Comparison of ENCODE assay signal across 8 mouse cellular contexts in the genomic region with DNA sequence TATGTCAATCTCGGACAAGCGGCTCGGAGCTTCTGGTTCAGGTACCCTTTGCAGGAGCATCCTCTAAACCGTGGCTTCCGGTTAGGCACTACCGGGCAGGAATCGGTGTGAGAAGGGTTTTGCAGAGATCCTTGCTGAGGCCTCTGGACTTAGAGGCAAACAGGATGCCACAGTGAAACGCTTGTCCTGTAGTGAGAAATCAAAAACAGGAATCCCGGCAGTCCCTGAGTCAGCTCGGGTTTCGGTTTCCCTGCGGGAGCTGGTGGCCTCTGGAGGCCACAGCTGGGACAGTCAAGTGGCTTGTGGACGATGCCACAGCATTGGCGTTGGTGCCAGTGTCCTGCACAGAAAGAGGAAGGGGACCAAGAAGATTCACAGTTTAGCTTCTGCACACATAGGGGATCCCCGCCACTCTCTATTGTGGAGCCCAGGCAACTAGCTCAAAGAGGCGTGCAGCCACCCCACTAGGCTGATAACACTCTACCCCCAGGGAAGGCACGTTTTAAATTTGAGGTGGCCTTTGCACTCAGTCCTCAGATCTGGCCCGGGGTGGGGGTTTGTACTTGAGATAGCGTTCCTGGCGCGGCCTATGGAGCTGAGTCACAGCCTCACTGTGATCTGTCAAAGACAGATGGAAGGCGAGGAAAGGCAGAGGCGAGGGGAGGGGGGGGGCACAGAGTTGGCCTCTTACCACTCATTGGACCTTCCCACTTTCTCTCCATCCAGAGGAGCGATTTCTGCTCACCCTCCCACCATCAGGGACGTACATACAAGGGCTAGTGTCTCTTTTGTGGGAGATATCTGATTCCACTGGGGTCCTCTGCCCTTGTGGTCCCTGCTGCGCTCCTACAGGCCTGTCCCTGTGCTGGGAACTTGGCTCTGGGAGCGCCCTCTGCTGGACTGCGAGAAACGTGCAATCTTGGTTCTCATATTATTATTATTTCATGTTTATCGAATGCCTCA. TPM values are rescaled to one million over a fixed set of nuclear protein-coding genes. Genes with fewer than 3 reads are reported as not detected.
DNase-seq lines count a peak whose midpoint lies in the region; ATAC-seq and TF ChIP-seq lines count a peak whose summit lies in the region.

No protein-coding gene starts in this region.

- no peak overlapping the region for H3K27ac ChIP-seq in ES-E14 (ENCODE audit: insufficient read depth, low read depth, low read length, poor library complexity, severe bottlenecking)
- H3K27ac ChIP-seq in bone marrow, adult 2 months (ENCODE audit: control insufficient read depth, insufficient read depth, low read depth, low read length, poor library complexity) = peak overlapping the region; percentile 72
- H3K27ac ChIP-seq in heart, postnatal 0 days (ENCODE audit: low read depth) = peak overlapping the region; percentile 87
- H3K27ac ChIP-seq in lung, embryonic 15.5 days = peak overlapping the region; percentile 90
- H3K27ac ChIP-seq in olfactory bulb, adult 2 months (ENCODE audit: insufficient read depth, low read depth, low read length) = peak overlapping the region; percentile 22

- H3K9ac ChIP-seq in ES-E14 (ENCODE audit: insufficient read depth, low read depth, low read length, poor library complexity, severe bottlenecking) = no peak overlapping the region
- H3K9ac ChIP-seq in heart, postnatal 0 days (replicated peaks; ENCODE audit: low read depth, low read length) = peak overlapping the region; percentile 40
- peak overlapping the region; percentile 5; the same call in 1 of the 2 replicates for H3K9ac ChIP-seq in lung, embryonic 15.5 days

- H3K4me1 ChIP-seq in ES-E14 (ENCODE audit: control insufficient read depth in 2 of 2, insufficient read depth in 2 of 2, low read length in 2 of 2, poor library complexity in 1 of 2) = peaks cover 0 to 5% of the 10 kb centered on the region in 2 experiments; a peak in 1 of 4 replicates
- peaks cover 3% of the 10 kb centered on the region for H3K4me1 ChIP-seq in bone marrow, adult 2 months (ENCODE audit: control insufficient read depth, insufficient read depth, low read length)
- peaks cover 20% of the 10 kb centered on the region for H3K4me1 ChIP-seq in heart, postnatal 0 days (ENCODE audit: control insufficient read depth, insufficient read depth)
- H3K4me1 ChIP-seq in lung, embryonic 15.5 days = peaks cover 49% of the 10 kb centered on the region
- H3K4me1 ChIP-seq in olfactory bulb, adult 2 months (ENCODE audit: control insufficient read depth, insufficient read depth, low read length) = peaks cover 34% of the 10 kb centered on the region

- no peaks in the 10 kb centered on the region for H3K9me3 ChIP-seq in ES-E14 (ENCODE audit: control insufficient read depth, insufficient read depth, low read depth, low read length)
- H3K9me3 ChIP-seq in heart, postnatal 0 days (replicated peaks; ENCODE audit: control insufficient read depth, low read length) = no peaks in the 10 kb centered on the region
- H3K9me3 ChIP-seq in lung, embryonic 15.5 days = no peaks in the 10 kb centered on the region

- peak; percentile 44; the same call in 1 of the 2 replicates for TF ChIP-seq POLR2A in bone marrow, adult 2 months (IDR thresholded peaks at IDR 0.05; ENCODE audit: borderline replicate concordance, control insufficient read depth, low read depth, low read length)
- TF ChIP-seq POLR2A in olfactory bulb, adult 2 months (IDR thresholded peaks at IDR 0.05; ENCODE audit: insufficient read depth, low read depth, low read length) = no peak

- DNase-seq in ES-E14 (ENCODE audit: low read depth, low spot score) = no peak
- DNase-seq in heart, postnatal 0 days (ENCODE audit: low spot score) = peak; percentile 84
- DNase-seq in kidney, postnatal 25 days = peak; percentile 81 to 83
- peak; percentile 92 for DNase-seq in thymus, postnatal 4 days

- peak; percentile 94 for TF ChIP-seq CTCF in bone marrow, adult 2 months (IDR thresholded peaks at IDR 0.05; ENCODE audit: control insufficient read depth, insufficient read depth, low read length)
- peak; percentile 88 for TF ChIP-seq CTCF in heart, postnatal 0 days (IDR thresholded peaks at IDR 0.05; ENCODE audit: low read depth)
- peak; percentile 81 for TF ChIP-seq CTCF in olfactory bulb, adult 2 months (IDR thresholded peaks at IDR 0.05; ENCODE audit: insufficient read depth, low read depth, low read length)

- peaks cover 34% of the 10 kb centered on the region for H3K27me3 ChIP-seq in heart, postnatal 0 days (ENCODE audit: control insufficient read depth, insufficient read depth, low read length)
- H3K27me3 ChIP-seq in lung, embryonic 15.5 days = peaks cover 38% of the 10 kb centered on the region

- H3K4me3 ChIP-seq in ES-E14 (ENCODE audit: insufficient read depth in 1 of 2, low read depth in 1 of 2, low read length in 2 of 2, poor library complexity in 1 of 2, severe bottlenecking in 1 of 2) = peak overlapping the region in 1 of 2 experiments; percentile 11; a peak in 1 of 4 replicates
- H3K4me3 ChIP-seq in bone marrow, adult 2 months (replicated peaks; ENCODE audit: control insufficient read depth, low read depth, low read length) = peak overlapping the region; percentile 57
- H3K4me3 ChIP-seq in heart, postnatal 0 days (ENCODE audit: low read depth, low read length) = peak overlapping the region; percentile 39
- H3K4me3 ChIP-seq in lung, embryonic 15.5 days = peak overlapping the region; percentile 12
- H3K4me3 ChIP-seq in olfactory bulb, adult 2 months (ENCODE audit: insufficient read depth, low read depth, low read length) = peak overlapping the region; percentile 96

- WGBS in bone marrow, adult 2 months = 2% methylated on average over 30 of the region's 30 CpGs
- 2% methylated on average over 30 of the region's 30 CpGs for WGBS in heart, postnatal 0 days
- WGBS in lung, embryonic 15.5 days = 8% methylated on average over 30 of the region's 30 CpGs
- 13% methylated on average over 30 of the region's 30 CpGs for WGBS in olfactory bulb, adult 2 months

- no peaks in the 10 kb centered on the region for H3K36me3 ChIP-seq in ES-E14 (ENCODE audit: control insufficient read depth, insufficient read depth, low read length, poor library complexity, severe bottlenecking)
- H3K36me3 ChIP-seq in heart, postnatal 0 days (replicated peaks; ENCODE audit: control insufficient read depth, insufficient read depth, low read length) = no peaks in the 10 kb centered on the region
- no peaks in the 10 kb centered on the region for H3K36me3 ChIP-seq in lung, embryonic 15.5 days

- ATAC-seq in erythroid progenitor cell, adult 5-6 weeks (replicated peaks; ENCODE audit: low FRiP score, poor library complexity, severe bottlenecking) = peak; percentile 79
- peak; percentile 81 for ATAC-seq in heart, postnatal 0 days (ENCODE audit: insufficient read depth, low read depth)
- peak; percentile 46; the same call in 1 of the 2 replicates for ATAC-seq in lung, embryonic 15.5 days (ENCODE audit: borderline replicate concordance, extremely low read depth, low FRiP score, low TSS enrichment)

- in situ Hi-C loops in ES-E14 (cut with MboI; ENCODE audit: low sequenced_read_pairs in 2 of 2, unreplicated experiment in 2 of 2) = no loop called here

- peak; percentile 63 for TF ChIP-seq EP300 in heart, postnatal 0 days (IDR thresholded peaks at IDR 0.05; ENCODE audit: low read depth)

- peak overlapping the region; percentile 79 for H3K4me2 ChIP-seq in heart, postnatal 0 days (ENCODE audit: low read depth, low read length)
- H3K4me2 ChIP-seq in lung, embryonic 15.5 days = peak overlapping the region; percentile 95

TF ChIP-seq in ES-E14, 5 proteins besides CTCF, POLR2A, EP300 and RAD21:
- TF ChIP-seq HCFC1 (IDR thresholded peaks at IDR 0.05; ENCODE audit: borderline replicate concordance, insufficient read depth, low read length) = no peak
- 0 out of 2 replicates have a peak, but pooled peaks have one; percentile 15 for TF ChIP-seq ZNF384 (IDR thresholded peaks at IDR 0.05; ENCODE audit: low read depth, low read length)

RNA-seq across cellular contexts. Expression of a gene that starts 2.9 kb away (rescaled TPM):
- 3.2 and 4.9 TPM in 2 replicates for total RNA-seq in ES-E14 (2012; rRNA removed)
- polyA plus RNA-seq in bone marrow, adult 2 months (2011; ENCODE audit: insufficient read depth, insufficient read length, low replicate concordance, missing spikeins) = 6.5 and 7.9 TPM in 2 replicates
- 4.6 TPM in 1 of 2 replicates, not detected in the other for total RNA-seq in erythroid progenitor cell, adult 5-6 weeks (2015; ENCODE audit: low replicate concordance)
- 0.15 and 0.39 TPM in 2 replicates for total RNA-seq in erythroid progenitor cell, adult 5-6 weeks (2017; ENCODE audit: low replicate concordance)
- 10.2 and 14.6 TPM in 2 replicates for total RNA-seq in heart, postnatal 0 days (2014; rRNA removed; ENCODE audit: low replicate concordance)
- 16.6 and 17.5 TPM in 2 replicates for polyA plus RNA-seq in heart, postnatal 0 days (2015; fragmentation: Nextera tagmentation; extraction: Ambion mirVana)
- polyA plus RNA-seq in lung, embryonic 15.5 days (2015; fragmentation: Nextera tagmentation; extraction: Ambion mirVana) = 8.6 and 9.3 TPM in 2 replicates
- not detected in 2 replicates for polyA plus RNA-seq in olfactory bulb, adult 2 months (2012; ENCODE audit: insufficient read depth, insufficient read length, low replicate concordance, missing spikeins)

RNA-seq across cellular contexts. Expression of a gene that starts 18.7 kb away (rescaled TPM):
- total RNA-seq in ES-E14 (2012; rRNA removed) = 118 and 165 TPM in 2 replicates
- 29.6 and 51.1 TPM in 2 replicates for polyA plus RNA-seq in bone marrow, adult 2 months (2011; ENCODE audit: insufficient read depth, insufficient read length, low replicate concordance, missing spikeins)
- total RNA-seq in erythroid progenitor cell, adult 5-6 weeks (2015; ENCODE audit: low replicate concordance) = 28.9 and 42.9 TPM in 2 replicates
- 68.0 and 76.5 TPM in 2 replicates for total RNA-seq in erythroid progenitor cell, adult 5-6 weeks (2017; ENCODE audit: low replicate concordance)
- total RNA-seq in heart, postnatal 0 days (2014; rRNA removed; ENCODE audit: low replicate concordance) = 32.9 and 50.1 TPM in 2 replicates
- 176 and 183 TPM in 2 replicates for polyA plus RNA-seq in heart, postnatal 0 days (2015; fragmentation: Nextera tagmentation; extraction: Ambion mirVana)
- 316 and 319 TPM in 2 replicates for polyA plus RNA-seq in lung, embryonic 15.5 days (2015; fragmentation: Nextera tagmentation; extraction: Ambion mirVana)
- 282 TPM in 1 of 2 replicates, not detected in the other for polyA plus RNA-seq in olfactory bulb, adult 2 months (2012; ENCODE audit: insufficient read depth, insufficient read length, low replicate concordance, missing spikeins)

RNA-seq across cellular contexts. Expression of a gene that starts 37.4 kb away (rescaled TPM):
- total RNA-seq in ES-E14 (2012; rRNA removed) = 16.8 and 20.9 TPM in 2 replicates
- polyA plus RNA-seq in bone marrow, adult 2 months (2011; ENCODE audit: insufficient read depth, insufficient read length, low replicate concordance, missing spikeins) = 15.0 and 27.9 TPM in 2 replicates
- total RNA-seq in erythroid progenitor cell, adult 5-6 weeks (2015; ENCODE audit: low replicate concordance) = 2.5 and 5.0 TPM in 2 replicates
- 4.7 and 5.0 TPM in 2 replicates for total RNA-seq in erythroid progenitor cell, adult 5-6 weeks (2017; ENCODE audit: low replicate concordance)
- 16.7 and 17.9 TPM in 2 replicates for total RNA-seq in heart, postnatal 0 days (2014; rRNA removed; ENCODE audit: low replicate concordance)
- 7.7 and 8.3 TPM in 2 replicates for polyA plus RNA-seq in heart, postnatal 0 days (2015; fragmentation: Nextera tagmentation; extraction: Ambion mirVana)
- 12.7 and 15.6 TPM in 2 replicates for polyA plus RNA-seq in lung, embryonic 15.5 days (2015; fragmentation: Nextera tagmentation; extraction: Ambion mirVana)
- not detected in 2 replicates for polyA plus RNA-seq in olfactory bulb, adult 2 months (2012; ENCODE audit: insufficient read depth, insufficient read length, low replicate concordance, missing spikeins)
